ENCODE assay signal across 14 mouse cellular contexts in genomic region chr2:53038737-53039136, GRCm38 (mm10).
DNase-seq lines count a peak whose midpoint lies in the region; ATAC-seq and TF ChIP-seq lines count a peak whose summit lies in the region.
"Had no signal": no experiment of that assay in that cellular context is flagged by ENCODE, and none has a peak within 500 bp of the region (broad histone marks: within the 10 kb centered on the region; RNA-seq: fewer than 3 reads in every experiment).

No protein-coding gene starts in this region.

- no peak overlapping the region for H3K27ac ChIP-seq in hindbrain, embryonic 11.5 days (ENCODE audit: low read depth, low read length)
- H3K27ac ChIP-seq in hindbrain, embryonic 10.5 days = no peak overlapping the region; the same call in 1 of the 2 replicates
- H3K27ac ChIP-seq in forebrain, embryonic 15.5 days (replicated peaks) = peak overlapping the region; percentile 46
- H3K27ac ChIP-seq in limb, embryonic 14.5 days (replicated peaks; ENCODE audit: low read depth, low read length) = peak overlapping the region; percentile 21; the same call in 1 of the 2 replicates
- H3K27ac ChIP-seq in olfactory bulb, adult 2 months (ENCODE audit: insufficient read depth, low read depth, low read length) = 0 out of 2 replicates have a peak overlapping the region, but pooled peaks have one; percentile 45
- H3K27ac ChIP-seq: kidney, postnatal 0 days; liver, embryonic 15.5 days; macrophage had no signal

- H3K9me3 ChIP-seq in hindbrain, embryonic 11.5 days (ENCODE audit: control insufficient read depth, low read length) = no peaks in the 10 kb centered on the region
- H3K9me3 ChIP-seq in hindbrain, embryonic 10.5 days = no peaks in the 10 kb centered on the region
- no peaks in the 10 kb centered on the region for H3K9me3 ChIP-seq in forebrain, embryonic 15.5 days
- no peaks in the 10 kb centered on the region for H3K9me3 ChIP-seq in limb, embryonic 14.5 days (ENCODE audit: control insufficient read depth, low read length)
- H3K9me3 ChIP-seq: liver, embryonic 15.5 days had no signal

- DNase-seq in hindbrain, embryonic 11.5 days (ENCODE audit: low spot score) = no peak
- DNase-seq in hindbrain, embryonic 10.5 days (ENCODE audit: low spot score) = no peak
- no peak for DNase-seq in limb, embryonic 14.5 days (ENCODE audit: low spot score)
- DNase-seq in cerebellum, adult 8-10 months = no peak
- DNase-seq in urinary bladder, postnatal 10 days (ENCODE audit: low spot score) = no peak
- DNase-seq in right cerebral cortex, postnatal 4 days = no peak
- DNase-seq: cerebellum, adult 9-11 months; heart, adult 11 months; thymus, postnatal 25 days had no signal

- no peaks in the 10 kb centered on the region for H3K27me3 ChIP-seq in hindbrain, embryonic 11.5 days (ENCODE audit: control insufficient read depth, insufficient read depth, low read length)
- H3K27me3 ChIP-seq in hindbrain, embryonic 10.5 days (ENCODE audit: insufficient read depth, poor library complexity, severe bottlenecking) = no peaks in the 10 kb centered on the region
- no peaks in the 10 kb centered on the region for H3K27me3 ChIP-seq in forebrain, embryonic 15.5 days
- no peaks in the 10 kb centered on the region for H3K27me3 ChIP-seq in limb, embryonic 14.5 days (ENCODE audit: control insufficient read depth, insufficient read depth, low read length)
- H3K27me3 ChIP-seq: liver, embryonic 15.5 days had no signal

- no peak for TF ChIP-seq POLR2A in limb, embryonic 14.5 days (IDR thresholded peaks at IDR 0.05; ENCODE audit: borderline replicate concordance, extremely low read depth, insufficient read depth, insufficient read length)
- TF ChIP-seq POLR2A in olfactory bulb, adult 2 months (IDR thresholded peaks at IDR 0.05; ENCODE audit: insufficient read depth, low read depth, low read length) = no peak

- no peak overlapping the region for H3K9ac ChIP-seq in hindbrain, embryonic 11.5 days (ENCODE audit: low read depth, low read length)
- no peak overlapping the region for H3K9ac ChIP-seq in forebrain, embryonic 15.5 days (replicated peaks)
- H3K9ac ChIP-seq in limb, embryonic 14.5 days (ENCODE audit: low read depth, low read length, severe bottlenecking) = no peak overlapping the region
- H3K9ac ChIP-seq: liver, embryonic 15.5 days had no signal

- TF ChIP-seq CTCF in olfactory bulb, adult 2 months (IDR thresholded peaks at IDR 0.05; ENCODE audit: insufficient read depth, low read depth, low read length) = no peak

- peak; percentile 53; the same call in 1 of the 2 replicates for ATAC-seq in hindbrain, embryonic 11.5 days (ENCODE audit: low FRiP score)
- ATAC-seq in forebrain, embryonic 15.5 days (replicated peaks) = peak; percentile 31
- peak; percentile 56 for ATAC-seq in limb, embryonic 14.5 days (ENCODE audit: low FRiP score, low read depth)

- 37% methylated on average over 9 of the region's 9 CpGs for WGBS in hindbrain, embryonic 11.5 days
- 40% methylated on average over 9 of the region's 9 CpGs for WGBS in hindbrain, embryonic 10.5 days
- WGBS in forebrain, embryonic 15.5 days = 3% methylated on average over 9 of the region's 9 CpGs
- 19% methylated on average over 7 of the region's 9 CpGs for WGBS in limb, embryonic 14.5 days
- 24% methylated on average over 9 of the region's 9 CpGs for WGBS in olfactory bulb, adult 2 months

- H3K4me3 ChIP-seq in hindbrain, embryonic 11.5 days (ENCODE audit: low read depth, low read length) = no peak overlapping the region
- no peak overlapping the region for H3K4me3 ChIP-seq in hindbrain, embryonic 10.5 days
- H3K4me3 ChIP-seq in forebrain, embryonic 15.5 days = no peak overlapping the region
- no peak overlapping the region for H3K4me3 ChIP-seq in limb, embryonic 14.5 days (replicated peaks; ENCODE audit: low read length)
- no peak overlapping the region for H3K4me3 ChIP-seq in olfactory bulb, adult 2 months (ENCODE audit: insufficient read depth, low read depth, low read length)
- H3K4me3 ChIP-seq: liver, embryonic 15.5 days had no signal

- H3K36me3 ChIP-seq in hindbrain, embryonic 11.5 days (ENCODE audit: control insufficient read depth, insufficient read depth, low read length) = 0 out of 2 replicates have a peak, but pooled peaks cover 2% of the 10 kb centered on the region
- peaks cover 15% of the 10 kb centered on the region for H3K36me3 ChIP-seq in hindbrain, embryonic 10.5 days
- peaks cover 8% of the 10 kb centered on the region for H3K36me3 ChIP-seq in forebrain, embryonic 15.5 days
- 0 out of 2 replicates have a peak, but pooled peaks cover 2% of the 10 kb centered on the region for H3K36me3 ChIP-seq in limb, embryonic 14.5 days (ENCODE audit: control insufficient read depth, insufficient read depth, low read length)
- H3K36me3 ChIP-seq: liver, embryonic 15.5 days had no signal

- no peak overlapping the region for H3K4me2 ChIP-seq in hindbrain, embryonic 11.5 days (replicated peaks; ENCODE audit: low read depth, low read length)
- H3K4me2 ChIP-seq in forebrain, embryonic 15.5 days (replicated peaks) = no peak overlapping the region
- no peak overlapping the region for H3K4me2 ChIP-seq in limb, embryonic 14.5 days (replicated peaks; ENCODE audit: low read depth, low read length, severe bottlenecking)
- H3K4me2 ChIP-seq: liver, embryonic 15.5 days had no signal

- peaks cover 2% of the 10 kb centered on the region; the same call in 1 of the 2 replicates for H3K4me1 ChIP-seq in hindbrain, embryonic 11.5 days (replicated peaks; ENCODE audit: control insufficient read depth, insufficient read depth, low read length)
- H3K4me1 ChIP-seq in hindbrain, embryonic 10.5 days (replicated peaks) = peaks cover 20% of the 10 kb centered on the region
- H3K4me1 ChIP-seq in forebrain, embryonic 15.5 days = peaks cover 15% of the 10 kb centered on the region
- peaks cover 41% of the 10 kb centered on the region for H3K4me1 ChIP-seq in limb, embryonic 14.5 days (ENCODE audit: control insufficient read depth, insufficient read depth, low read length)
- H3K4me1 ChIP-seq in olfactory bulb, adult 2 months (ENCODE audit: control insufficient read depth, insufficient read depth, low read length) = peaks cover 3% of the 10 kb centered on the region
- H3K4me1 ChIP-seq: liver, embryonic 15.5 days had no signal

Comparison
In these comparisons a context has a peak if more than half of its experiments do, and no peak if none do; other contexts are left out.
1. H3K27ac ChIP-seq: peak in forebrain, embryonic 15.5 days (single experiment), limb, embryonic 14.5 days (single experiment) and olfactory bulb, adult 2 months (single experiment); none in hindbrain, embryonic 11.5 days (single experiment) and hindbrain, embryonic 10.5 days (single experiment).
2. Peak in every context shown above with its lines, with median percentiles within 50 percentile points of each other: ATAC-seq.